Mouse (Mus musculus): ENCODE measurements at regions not wholly inside any gene's neighbourhood (a gene's known extent, or its start where the extent isn't known, plus 50 kb on each side); places are given as distances from the start of the nearest gene placed in this dataset. TPM values are rescaled to one million over a fixed set of nuclear protein-coding genes. Genes with fewer than 3 reads are reported as not detected.

DNA sequence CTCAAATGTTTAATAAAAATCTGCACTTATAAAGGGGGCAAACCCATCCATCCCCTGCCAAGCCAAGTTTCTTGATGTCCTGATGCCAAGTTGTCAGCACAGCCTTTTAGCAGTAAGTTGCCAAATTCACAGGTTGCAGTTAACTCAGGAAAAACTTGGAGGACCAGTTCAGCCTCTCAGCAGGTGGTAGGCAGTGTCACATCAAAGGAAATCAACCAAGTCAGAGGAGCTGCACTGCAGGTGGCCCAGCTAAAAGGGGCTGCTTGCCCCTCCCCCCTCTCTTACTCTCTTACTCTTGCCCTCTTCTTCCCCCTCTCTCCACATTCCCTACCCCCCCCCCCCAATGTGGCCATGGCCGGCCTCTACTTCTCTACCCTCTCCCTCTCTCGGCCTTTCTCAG lies 415.3 kb upstream of the Slc8a1 start:
- no peak for DNase-seq (ENCODE audit: low spot score in 2 of 2)
- intact Hi-C loops (cut with DNase I) = no loop called here

DNA sequence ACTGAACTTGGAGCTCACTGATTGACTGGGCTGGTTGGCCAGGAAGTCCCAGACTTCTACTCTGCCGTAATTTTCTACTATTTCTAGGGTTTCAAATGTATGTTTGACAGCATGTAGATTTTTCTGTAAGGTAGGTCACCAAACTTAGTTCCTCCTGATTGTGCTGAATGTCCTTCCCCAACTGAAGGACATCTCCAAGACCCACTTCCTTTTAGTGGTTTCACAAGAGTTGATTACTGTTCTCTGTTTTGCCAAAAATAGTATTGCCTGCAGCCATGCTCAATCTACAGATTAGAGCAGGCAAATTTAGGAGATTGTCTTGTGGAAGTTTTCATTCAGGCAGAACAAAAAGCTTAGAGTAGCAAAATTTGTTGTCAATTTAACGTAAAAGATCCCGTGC lies 396.7 kb upstream of the Slc8a1 start:
- no peak for DNase-seq (ENCODE audit: low spot score in 2 of 2)
- intact Hi-C loops (cut with DNase I) = no loop called here

DNA sequence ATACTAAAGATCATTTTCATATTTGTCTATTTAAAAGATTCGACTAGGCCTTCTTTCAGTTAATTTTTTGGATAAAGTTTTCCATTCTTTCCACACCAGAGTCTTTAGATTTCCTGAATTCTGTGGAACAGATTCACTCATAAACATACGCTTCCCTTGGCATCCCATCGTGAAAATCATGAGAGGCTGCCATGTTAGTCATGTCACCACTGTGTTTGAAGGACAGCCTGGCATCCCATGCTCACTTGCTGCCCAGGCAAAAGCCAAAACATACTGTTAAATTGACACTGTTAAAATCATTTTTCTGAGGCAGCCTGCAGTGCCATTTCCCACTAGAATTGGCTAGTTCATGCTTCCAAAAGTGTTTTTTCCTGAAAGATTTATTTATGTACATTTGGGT lies 394.8 kb upstream of the Slc8a1 start:
- intact Hi-C loops (cut with DNase I) = no loop called here
- no peak for DNase-seq (ENCODE audit: low spot score in 2 of 2)

DNA sequence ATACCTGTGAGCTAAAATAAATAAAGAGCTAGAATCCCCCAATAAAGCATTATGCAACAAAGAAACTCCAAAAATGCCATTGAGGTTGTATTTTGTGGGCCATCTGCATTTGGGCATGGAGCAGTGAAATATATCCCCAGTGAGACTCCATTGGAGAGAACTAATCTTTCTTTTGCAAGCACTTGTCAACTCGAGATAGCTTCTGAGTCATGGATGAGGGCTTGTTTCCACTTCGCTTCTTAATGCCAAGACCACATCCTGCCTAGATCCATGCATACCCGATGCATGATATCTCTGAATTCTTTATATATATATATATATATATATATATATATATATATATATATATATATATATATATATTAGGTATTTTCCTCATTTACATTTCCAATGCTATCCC lies 349.0 kb upstream of the Slc8a1 start:
- intact Hi-C loops (cut with DNase I) = no loop called here
- DNase-seq (ENCODE audit: low spot score in 2 of 2) = no peak

DNA sequence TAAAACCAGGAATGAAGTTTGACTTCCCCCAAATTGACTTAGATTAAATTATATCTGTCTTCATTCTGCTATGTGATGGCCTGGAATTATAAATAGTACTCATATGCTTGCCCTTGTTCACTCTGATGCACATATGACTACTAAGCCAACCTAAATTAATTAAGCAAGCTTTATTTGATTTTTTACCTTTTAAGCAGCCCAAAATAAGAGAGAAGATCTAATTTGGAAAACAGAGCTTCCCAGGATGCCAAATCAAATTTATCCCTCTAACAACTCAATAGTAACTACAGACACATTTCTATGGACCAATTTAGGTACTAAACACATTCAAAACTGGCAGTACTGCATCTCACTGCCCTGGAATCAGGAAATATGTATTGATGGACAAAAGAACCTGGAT lies 342.1 kb upstream of the Slc8a1 start:
- DNase-seq (ENCODE audit: low spot score in 2 of 2) = no peak
- intact Hi-C loops (cut with DNase I) = no loop called here

Small RNA genes in the stretch of these regions (microRNA-seq; reads per million reads assigned to microRNA genes)
- gene Gm23400 = not detected
- gene Gm27359 = not detected
